Comparison of ENCODE assay signal across 8 mouse cellular contexts in the genomic region with DNA sequence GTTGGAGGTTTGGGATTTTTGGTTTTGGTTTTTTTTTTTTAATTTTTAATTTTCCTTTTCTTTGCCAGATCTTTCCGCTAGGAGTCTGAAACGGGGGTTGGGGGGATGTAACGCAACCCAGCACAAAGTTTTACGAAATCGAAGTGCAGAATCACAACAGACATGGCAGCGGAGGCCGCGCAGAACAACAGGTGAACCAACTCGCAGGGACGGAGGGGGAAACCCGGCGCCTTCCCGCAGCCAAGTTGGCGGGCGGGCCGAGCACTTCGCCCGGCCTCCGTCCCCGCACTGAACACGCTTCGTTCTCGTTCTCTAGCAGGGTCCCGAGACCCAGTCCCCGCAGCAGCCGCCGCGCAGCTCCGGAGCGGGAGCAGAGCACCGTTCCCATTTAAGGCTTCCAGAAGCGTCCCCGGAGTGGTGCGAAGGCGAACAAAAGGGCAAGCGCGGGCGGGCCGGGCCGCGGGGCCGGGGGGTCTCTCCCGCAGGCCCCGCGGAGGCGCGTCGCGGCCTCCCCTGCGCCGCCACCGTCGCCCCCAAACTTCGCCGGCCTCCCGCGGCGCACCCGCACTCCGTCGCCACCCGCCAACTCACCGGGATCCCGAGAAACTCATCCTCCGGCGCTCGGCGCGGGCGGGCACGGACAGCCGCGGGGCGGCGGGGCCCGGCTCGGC. TPM values are rescaled to one million over a fixed set of nuclear protein-coding genes. Genes with fewer than 3 reads are reported as not detected.
A peak's percentile ranks its signal among the peaks of the same experiment; 100 is the strongest.
DNase-seq lines count a peak whose midpoint lies in the region; ATAC-seq and TF ChIP-seq lines count a peak whose summit lies in the region.

No protein-coding gene starts in this region.

- peaks cover 74% of the 10 kb centered on the region for H3K4me1 ChIP-seq in heart, embryonic 13.5 days
- peaks cover 10% of the 10 kb centered on the region for H3K4me1 ChIP-seq in lung, adult 2 months (ENCODE audit: control insufficient read depth, insufficient read depth, low read length)

- H3K9ac ChIP-seq in heart, embryonic 13.5 days = peak overlapping the region; percentile 96

- H3K27me3 ChIP-seq in heart, embryonic 13.5 days (replicated peaks) = peaks cover 13% of the 10 kb centered on the region

- no peak for TF ChIP-seq CTCF in lung, adult 2 months (IDR thresholded peaks at IDR 0.05; ENCODE audit: insufficient read depth, low read length)

- peak overlapping the region; percentile 74 for H3K4me3 ChIP-seq in heart, embryonic 13.5 days
- H3K4me3 ChIP-seq in lung, adult 2 months (replicated peaks; ENCODE audit: extremely low read depth, low read depth, low read length) = peak overlapping the region; percentile 79

- H3K4me2 ChIP-seq in heart, embryonic 13.5 days = peak overlapping the region; percentile 78

- peak overlapping the region; percentile 99 for H3K27ac ChIP-seq in heart, embryonic 13.5 days (replicated peaks)

- peak; percentile 43 to 49 for DNase-seq in B cell, adult 2 months
- DNase-seq in adrenal gland, adult 18-20 months (ENCODE audit: low spot score in 2 of 2) = peak; percentile 54 to 61
- peak; percentile 71 for DNase-seq in embryo, embryonic 9.5 days (ENCODE audit: extremely low spot score)
- peak; percentile 44 to 67 for DNase-seq in kidney, postnatal 25 days
- peak; percentile 65 for DNase-seq in lung, adult 2 months
- peak; percentile 44 for DNase-seq in ovary, postnatal 10 days (ENCODE audit: low spot score)
- DNase-seq in urinary bladder, postnatal 14 days (ENCODE audit: low spot score) = peak; percentile 46

- peak; percentile 21; the same call in 1 of the 2 replicates for TF ChIP-seq POLR2A in lung, adult 2 months (IDR thresholded peaks at IDR 0.05; ENCODE audit: borderline replicate concordance, extremely low read depth, low read depth, low read length)

- H3K36me3 ChIP-seq in heart, embryonic 13.5 days = no peaks in the 10 kb centered on the region

- peak; percentile 4; the same call in 1 of the 2 replicates for ATAC-seq in heart, embryonic 13.5 days (ENCODE audit: extremely low read depth, insufficient number of reproducible peaks, low FRiP score, low TSS enrichment)

- H3K9me3 ChIP-seq in heart, embryonic 13.5 days = no peaks in the 10 kb centered on the region

- under 1% methylated on average over 73 of the region's 77 CpGs for WGBS in heart, embryonic 13.5 days
- under 1% methylated on average over 77 of the region's 77 CpGs for WGBS in lung, adult 2 months

RNA-seq across cellular contexts. Expression of gene Bmpr1a, which starts 1.2 kb away (rescaled TPM):
- 10 to 100 TPM; 49.1 to 65.5 TPM for total RNA-seq in adrenal gland, adult 18-20 months (2021)
- 37.1 and 37.4 TPM in 2 replicates for polyA plus RNA-seq in heart, embryonic 13.5 days (2015; fragmentation: Nextera tagmentation; extraction: Ambion mirVana)
- polyA plus RNA-seq in lung, adult 2 months (2012; rRNA removed) = 7.5 and 15.3 TPM in 2 replicates

RNA-seq across cellular contexts. Expression of gene 9230112D13Rik, which starts 20.7 kb away (rescaled TPM):
- not detected for total RNA-seq in adrenal gland, adult 18-20 months (2021)
- polyA plus RNA-seq in heart, embryonic 13.5 days (2015; fragmentation: Nextera tagmentation; extraction: Ambion mirVana) = not detected in 2 replicates
- not detected in 2 replicates for polyA plus RNA-seq in lung, adult 2 months (2012; rRNA removed)

Comparison
In these comparisons a context has a peak if more than half of its experiments do, and no peak if none do; other contexts are left out.
1. Peak in every context shown above with its lines: DNase-seq, ATAC-seq, H3K4me3 ChIP-seq and H3K27ac ChIP-seq.